Mouse (Mus musculus) heart, postnatal 0 days (tissue): Measurements from ENCODE around the gene 1110002E22Rik. TPM values are rescaled to one million over a fixed set of nuclear protein-coding genes. Genes with fewer than 3 reads are reported as not detected.

Source experiments
- ATAC-seq: fragments of 200-750 bp; cut with Nextera tagmentation; 2 replicates; pipeline ENCODE4 v1.8.0; 2017; ENCODE audit warnings: low read depth, moderate number of reproducible peaks, moderate library complexity; ENCODE audit not compliant: insufficient read depth
- DNase-seq: peaks from one replicate; pipeline ENCODE4 v3.0.0-alpha.2; 2016; ENCODE audit warnings: low spot score
- H3K27ac ChIP-seq: fragments of 300-500 bp; sonication (generic); 2 replicates; pipeline ENCODE4 v1.5.1; 2014; ENCODE audit warnings: low read depth, mild to moderate bottlenecking
- H3K27me3 ChIP-seq: fragments of 300-500 bp; sonication (generic); 2 replicates; pipeline ENCODE4 v1.6.1; 2014; ENCODE audit warnings: low read length, mixed read lengths; ENCODE audit not compliant: control insufficient read depth, insufficient read depth
- H3K36me3 ChIP-seq: fragments of 300-500 bp; sonication (generic); replicated peaks from 2 replicates; pipeline ENCODE4 v1.6.1; 2014; ENCODE audit warnings: low read length, mixed read lengths; ENCODE audit not compliant: control insufficient read depth, insufficient read depth
- H3K4me1 ChIP-seq: fragments of 300-500 bp; sonication (generic); 2 replicates; pipeline ENCODE4 v1.6.1; 2014; ENCODE audit warnings: antibody characterized with exemption; ENCODE audit not compliant: control insufficient read depth, insufficient read depth
- H3K4me2 ChIP-seq: fragments of 300-500 bp; sonication (generic); 2 replicates; pipeline ENCODE4 v1.6.1; 2014; ENCODE audit warnings: low read depth, mild to moderate bottlenecking, low read length, moderate library complexity
- H3K4me3 ChIP-seq: fragments of 300-500 bp; sonication (generic); 2 replicates; pipeline ENCODE4 v1.5.1; 2014; ENCODE audit warnings: low read depth, low read length
- H3K9ac ChIP-seq: fragments of 300-500 bp; sonication (generic); replicated peaks from 2 replicates; pipeline ENCODE4 v1.6.1; 2014; ENCODE audit warnings: low read depth, low read length, mixed read lengths
- H3K9me3 ChIP-seq: fragments of 300-500 bp; sonication (generic); replicated peaks from 2 replicates; pipeline ENCODE4 v1.6.1; 2016; ENCODE audit warnings: low read length; ENCODE audit not compliant: control insufficient read depth
- CTCF ChIP-seq: IDR thresholded peaks from 2 replicates; pipeline ENCODE4 v1.5.1; 2016; ENCODE audit warnings: antibody characterized with exemption, control low read depth, low read depth
- EP300 ChIP-seq: IDR thresholded peaks from 2 replicates; pipeline ENCODE4 v1.6.1; 2016; ENCODE audit warnings: antibody characterized with exemption, low read depth
- WGBS: fragments of 180-500 bp; shearing (Covaris S2); extraction: QIAGEN DNeasy Blood & Tissue Kit; methylation state at CpG from one replicate; pipeline ENCODE4 v1.1.7; 2014; 5-methylcytosine and 5-hydroxymethylcytosine counted together
- polyA plus RNA-seq: library from polyadenylated mRNA; unstranded; fragments of >200 nt; fragmentation: Nextera tagmentation; extraction: Ambion mirVana; gene quantifications from 2 replicates; pipeline ENCODE4 v1.2.1, GENCODE M21; 2015
- total RNA-seq: library from RNA; depleted of rRNA; stranded (reverse); fragments of >200 nt; gene quantifications from 2 replicates; pipeline ENCODE4 v1.2.3, GENCODE M21; 2014; ENCODE audit warnings: low replicate concordance

Gene 1110002E22Rik
- total and polyA plus RNA-seq, 2 experiments from 2014 or later: 13.3 to 32.5 TPM

- H3K9me3 ChIP-seq: no peaks in the 10 kb centered on the region
- H3K4me3 ChIP-seq: no peak overlapping the region
- no peak overlapping the region for H3K9ac ChIP-seq
- H3K27me3 ChIP-seq: no peaks in the 10 kb centered on the region
- H3K4me2 ChIP-seq: no peak overlapping the region
- DNase-seq (no peak), ATAC-seq (no peak)
- no peak overlapping the region for H3K27ac ChIP-seq
- peaks cover 29% of the 10 kb centered on the region for H3K36me3 ChIP-seq
- no peak for TF ChIP-seq CTCF
- H3K4me1 ChIP-seq: peaks cover 21% of the 10 kb centered on the region
- WGBS: 78% methylated on average over 11 of the region's 11 CpGs
Measured at GRCm38 (mm10) chr3:138077476-138078340, 12.9 kb downstream of the 1110002E22Rik start.

GRCm38 (mm10) chr3:138078701-138079100, 13.8 kb downstream of the 1110002E22Rik start:
- Histone ChIP-seq H3K4me3 (no peak overlapping the region), H3K4me1 (peaks cover 21% of the 10 kb centered on the region), H3K9me3 (no peaks in the 10 kb centered on the region), H3K9ac (no peak overlapping the region), H3K36me3 (peaks cover 23% of the 10 kb centered on the region), H3K4me2 (no peak overlapping the region), H3K27me3 (no peaks in the 10 kb centered on the region), H3K27ac (no peak overlapping the region)
- TF ChIP-seq CTCF (no peak), EP300 (no peak)
- WGBS: 33% methylated on average over 1 of the region's 1 CpGs
- ATAC-seq (no peak), DNase-seq (no peak)

GRCm38 (mm10) chr3:138083073-138083637, 18.3 kb downstream of the 1110002E22Rik start:
- H3K4me2 ChIP-seq: no peak overlapping the region
- H3K27ac ChIP-seq: peak overlapping the region; percentile 68
- ATAC-seq (peak; percentile 73; the same call in 1 of the 2 replicates), DNase-seq (peak; percentile 68)
- no peaks in the 10 kb centered on the region for H3K9me3 ChIP-seq
- no peak overlapping the region for H3K4me3 ChIP-seq
- WGBS: 85% methylated on average over 1 of the region's 1 CpGs
- H3K36me3 ChIP-seq: peaks cover 23% of the 10 kb centered on the region
- no peaks in the 10 kb centered on the region for H3K27me3 ChIP-seq
- no peak for TF ChIP-seq EP300
- peaks cover 13% of the 10 kb centered on the region for H3K4me1 ChIP-seq
- no peak overlapping the region for H3K9ac ChIP-seq

GRCm38 (mm10) chr3:138083896-138084295, 19.0 kb downstream of the 1110002E22Rik start:
- no peaks in the 10 kb centered on the region for H3K27me3 ChIP-seq
- peaks cover 13% of the 10 kb centered on the region for H3K4me1 ChIP-seq
- no peak overlapping the region for H3K4me2 ChIP-seq
- no peaks in the 10 kb centered on the region for H3K9me3 ChIP-seq
- 60% methylated on average over 4 of the region's 4 CpGs for WGBS
- ATAC-seq (no peak), DNase-seq (no peak)
- H3K27ac ChIP-seq: 0 out of 2 replicates have a peak overlapping the region, but pooled peaks have one; percentile 68
- no peak overlapping the region for H3K9ac ChIP-seq
- TF ChIP-seq CTCF (no peak), EP300 (no peak)
- no peak overlapping the region for H3K4me3 ChIP-seq
- peaks cover 22% of the 10 kb centered on the region for H3K36me3 ChIP-seq

GRCm38 (mm10) chr3:138095301-138095700, 30.4 kb downstream of the 1110002E22Rik start:
- no peak overlapping the region for H3K4me3 ChIP-seq
- no peaks in the 10 kb centered on the region for H3K9me3 ChIP-seq
- peak overlapping the region; percentile 14 for H3K27ac ChIP-seq
- DNase-seq (no peak), ATAC-seq (no peak)
- H3K36me3 ChIP-seq: no peaks in the 10 kb centered on the region
- H3K4me2 ChIP-seq: no peak overlapping the region
- H3K9ac ChIP-seq: no peak overlapping the region
- no peaks in the 10 kb centered on the region for H3K27me3 ChIP-seq
- 40% methylated on average over 3 of the region's 3 CpGs for WGBS
- H3K4me1 ChIP-seq: peaks cover 25% of the 10 kb centered on the region
- TF ChIP-seq EP300 (no peak), CTCF (no peak)
